Mouse (Mus musculus) ovary, postnatal 14 days (tissue): ENCODE data around the gene Anp32a.

Experiments
- DNase-seq: peaks from one replicate; pipeline ENCODE4 v3.0.0; 2022; ENCODE audit warnings: low spot score

The Anp32a gene

GRCm38 (mm10) chr9:62341123-62341486 is at the start of gene Anp32a:
Gene Anp32a (plus strand): TSS chr9:62341293.
- DNase-seq: peak; percentile 99

DNA sequence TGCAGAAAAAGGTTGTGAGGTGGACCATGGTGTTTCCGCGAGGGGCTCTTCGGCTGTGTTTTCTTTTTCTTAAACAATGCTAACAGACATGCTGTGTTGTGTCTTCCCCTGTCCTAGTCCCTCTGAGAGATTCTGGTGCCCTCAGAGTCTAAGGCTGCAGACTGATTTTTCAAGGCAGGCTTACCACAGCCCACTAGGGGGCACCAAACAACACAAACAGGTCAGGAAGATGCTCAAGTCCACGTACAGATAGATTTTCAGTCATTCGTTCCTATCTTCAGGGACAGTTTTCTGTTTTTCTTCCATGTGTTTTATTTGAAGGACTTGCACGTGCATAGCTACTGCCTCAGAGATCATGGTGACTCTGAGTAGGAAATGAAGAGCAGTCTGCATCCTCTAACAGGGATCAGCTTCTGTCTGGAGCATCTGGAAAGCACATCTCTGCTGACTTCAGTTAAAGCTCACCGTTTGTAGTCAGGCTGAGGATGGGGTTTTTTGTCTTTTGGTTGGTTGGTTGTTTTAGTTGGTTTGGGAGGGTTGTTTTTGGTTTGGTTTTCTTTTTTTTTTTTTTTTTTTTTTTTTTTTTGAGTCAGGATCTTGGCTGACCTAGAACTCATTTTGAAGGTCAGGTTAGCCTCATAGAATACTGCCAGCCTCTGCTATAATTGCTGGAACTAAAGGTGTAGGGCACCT is 45.9 kb upstream of the Anp32a start:
- peak; percentile 74 for DNase-seq

DNA sequence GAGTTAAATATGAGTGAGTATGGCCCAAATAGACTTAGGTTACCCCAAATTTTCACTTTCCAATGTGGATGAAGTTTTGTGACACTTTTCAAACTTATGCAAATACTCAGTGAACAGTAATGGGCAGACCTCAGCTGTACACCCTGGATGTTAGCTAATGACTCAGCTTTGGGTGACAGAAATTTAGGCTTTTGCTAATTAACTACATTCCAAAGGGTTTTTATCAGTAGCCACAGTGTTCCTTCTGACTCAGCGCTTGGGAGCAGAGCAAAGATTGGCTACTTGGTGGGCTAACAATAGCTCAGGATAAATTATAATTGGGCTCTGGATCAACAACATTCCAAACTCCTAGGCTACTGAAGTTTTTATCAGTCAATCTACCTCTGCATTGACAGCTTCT is 44.2 kb upstream of the Anp32a start:
- DNase-seq: no peak

DNA sequence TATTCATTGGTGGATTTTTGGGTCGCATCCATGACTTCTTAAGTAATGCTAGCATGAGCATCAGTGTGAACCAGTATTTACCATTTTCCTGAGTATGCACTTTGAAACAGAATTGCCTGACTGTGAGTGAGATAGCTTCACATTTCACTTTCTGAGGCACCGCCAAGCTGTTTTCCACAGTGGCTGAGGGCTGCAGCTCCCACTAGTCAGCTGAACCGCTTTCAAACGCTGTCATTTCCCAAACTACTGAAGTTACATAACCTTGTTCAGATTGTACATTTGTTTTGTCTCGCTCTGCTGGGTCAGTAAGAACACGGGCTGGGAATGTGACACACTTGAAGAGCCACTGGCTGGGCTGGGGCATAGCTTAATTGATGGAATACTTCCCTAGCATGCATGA is 25.5 kb upstream of the Anp32a start:
- DNase-seq: no peak

- no peak for DNase-seq
Observed at GRCm38 (mm10) chr9:62318729-62319128, 22.4 kb upstream of the Anp32a start.

DNA sequence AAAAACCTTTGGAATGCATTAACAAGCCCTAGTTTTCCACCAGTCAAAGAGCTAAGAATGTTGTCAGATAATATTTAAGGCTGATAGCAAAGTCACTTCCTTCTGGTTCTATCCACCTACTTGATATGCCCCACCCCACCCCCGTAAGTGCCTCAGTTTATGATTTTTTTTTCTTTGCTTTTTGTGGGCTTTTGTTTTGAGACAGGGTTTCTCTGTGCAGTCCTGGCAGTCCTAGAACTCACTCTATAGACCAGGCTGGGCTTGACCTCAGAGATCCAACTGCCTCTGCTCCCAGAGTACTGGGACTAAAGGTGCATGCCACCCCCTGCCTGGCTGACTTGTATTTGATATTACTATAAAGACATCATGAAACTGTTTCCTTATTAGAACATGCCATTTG is 17.3 kb upstream of the Anp32a start:
- DNase-seq: no peak

DNA sequence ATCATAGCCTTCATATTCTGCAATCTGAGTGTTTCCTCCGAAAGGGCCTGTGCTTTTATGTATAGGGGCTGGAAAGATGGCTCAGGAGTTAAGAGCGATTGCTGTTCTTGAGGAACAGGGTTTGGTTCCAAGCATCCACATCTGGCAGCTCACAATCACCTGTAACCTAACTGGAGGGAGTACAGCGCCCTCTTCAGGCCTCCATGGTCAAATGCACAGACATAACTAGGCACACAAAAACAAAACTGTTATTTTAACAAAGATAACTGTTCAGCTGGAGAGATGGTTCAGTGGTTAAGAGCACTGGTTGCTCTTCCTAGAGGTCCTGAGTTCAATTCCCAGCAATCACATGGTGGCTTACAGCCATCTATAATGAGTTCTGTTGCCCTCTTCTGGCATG is 15.1 kb upstream of the Anp32a start:
- no peak for DNase-seq

DNA sequence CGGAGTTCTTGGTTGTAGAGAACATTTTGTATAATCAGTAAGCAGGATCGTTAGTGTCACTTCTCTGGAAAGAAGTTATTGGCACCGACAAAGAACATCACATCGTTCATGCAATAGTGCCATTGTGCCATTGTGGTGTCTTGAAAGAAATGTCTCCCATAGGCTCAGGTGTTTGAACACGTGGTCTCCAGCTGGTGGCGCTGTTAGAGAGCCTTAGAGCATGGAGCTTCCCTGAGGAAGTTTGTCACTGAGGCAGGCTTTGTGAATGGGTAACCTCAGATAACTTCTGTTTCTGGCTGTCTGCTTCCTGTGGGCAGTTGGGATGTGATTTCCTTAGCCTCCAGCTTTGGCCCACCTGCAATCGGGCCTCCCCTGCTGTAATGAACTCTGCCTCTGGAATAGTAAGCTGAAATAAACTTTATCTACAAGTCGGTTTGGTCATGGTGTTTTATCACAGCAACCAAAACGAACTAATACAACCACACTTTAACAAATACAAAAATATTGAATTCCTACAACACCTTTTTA is 6.7 kb upstream of the Anp32a start:
- no peak for DNase-seq

DNA sequence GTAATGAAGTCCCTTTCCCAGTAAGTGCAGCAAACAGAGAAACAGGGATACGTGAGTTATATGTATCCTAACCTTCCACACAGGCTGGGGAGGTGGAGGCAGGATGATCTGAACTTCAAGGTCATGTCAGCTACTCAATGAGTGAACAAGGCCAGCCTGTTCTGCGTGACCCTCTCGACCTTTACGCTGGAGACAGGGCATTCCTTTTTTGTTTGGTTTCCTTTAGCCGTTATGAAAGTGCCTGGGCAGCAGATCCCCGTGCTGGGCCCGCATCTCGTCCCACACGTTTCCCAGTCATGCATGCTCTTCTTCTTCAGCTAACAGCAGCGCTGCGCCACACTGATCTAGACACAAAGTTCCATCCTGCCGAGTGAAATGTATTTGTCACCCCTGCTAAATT is 5.7 kb upstream of the Anp32a start:
- no peak for DNase-seq

- no peak for DNase-seq
Observed at GRCm38 (mm10) chr9:62337924-62338635, 3.0 kb upstream of the Anp32a start.

DNA sequence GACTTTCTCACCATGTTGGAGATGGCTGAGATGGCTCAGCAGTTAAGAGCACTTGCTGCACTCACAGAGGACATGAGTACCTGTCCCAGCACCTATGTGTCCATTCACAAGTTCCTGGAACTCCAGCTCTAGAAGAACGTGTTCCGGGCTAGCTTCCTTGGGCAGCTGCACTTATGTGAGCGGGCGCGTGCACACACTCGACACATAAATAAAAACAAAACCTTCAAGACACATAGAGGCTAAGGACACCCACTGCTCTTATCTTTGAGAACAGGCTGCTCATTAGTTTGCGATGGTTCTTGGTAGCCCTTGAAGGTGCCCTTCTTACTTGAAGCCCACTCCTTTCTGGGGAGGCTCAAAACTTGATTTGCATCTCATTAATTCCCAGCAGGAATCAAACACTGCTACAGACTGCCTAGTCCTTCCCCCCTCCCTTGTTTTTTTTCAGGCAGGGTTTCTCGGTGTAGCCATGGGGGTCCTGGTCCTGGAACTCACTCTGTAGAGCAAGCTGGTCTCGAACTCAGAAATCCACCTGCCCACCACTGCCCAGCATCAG is 2.4 kb upstream of the Anp32a start:
- no peak for DNase-seq

DNA sequence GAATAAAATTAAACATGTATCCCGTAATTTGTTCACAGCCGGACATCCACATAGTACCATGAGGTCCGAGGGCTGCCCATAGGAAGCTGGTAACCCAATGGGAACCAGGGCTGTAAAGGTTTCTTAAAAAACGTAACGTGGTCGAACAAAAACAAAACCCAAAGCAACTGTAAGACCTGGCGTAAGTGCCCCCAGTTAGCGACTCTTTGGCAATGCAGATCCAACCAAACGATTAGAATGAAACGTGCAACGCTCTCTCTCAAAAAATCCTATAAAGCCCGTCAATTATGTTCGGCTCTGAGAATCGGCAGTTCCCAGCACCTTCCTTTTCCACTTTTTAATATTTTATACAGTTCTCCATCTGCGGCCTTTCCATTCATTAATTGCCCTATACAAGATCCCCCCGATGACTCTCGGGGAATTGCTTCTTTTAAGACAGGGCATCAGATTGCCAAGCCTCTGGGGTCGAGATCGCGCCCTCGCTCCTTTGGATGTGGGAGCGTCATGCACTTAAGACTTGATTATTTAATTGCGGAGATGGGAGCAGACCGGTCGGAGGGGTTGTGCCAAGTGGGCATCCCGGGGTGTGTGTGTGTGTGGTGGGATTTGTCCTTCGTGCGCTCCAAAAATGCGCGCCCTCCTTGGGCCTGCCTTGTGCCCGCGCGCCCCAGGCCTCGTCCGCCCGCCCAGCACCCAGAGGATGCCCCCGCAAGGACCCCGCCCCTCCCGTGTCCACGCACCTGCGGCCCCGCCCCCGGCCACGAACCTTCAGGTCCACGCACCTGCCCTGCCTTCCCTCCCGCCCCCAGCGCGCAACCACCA is 581 bp upstream of the Anp32a start:
- DNase-seq: no peak

DNA sequence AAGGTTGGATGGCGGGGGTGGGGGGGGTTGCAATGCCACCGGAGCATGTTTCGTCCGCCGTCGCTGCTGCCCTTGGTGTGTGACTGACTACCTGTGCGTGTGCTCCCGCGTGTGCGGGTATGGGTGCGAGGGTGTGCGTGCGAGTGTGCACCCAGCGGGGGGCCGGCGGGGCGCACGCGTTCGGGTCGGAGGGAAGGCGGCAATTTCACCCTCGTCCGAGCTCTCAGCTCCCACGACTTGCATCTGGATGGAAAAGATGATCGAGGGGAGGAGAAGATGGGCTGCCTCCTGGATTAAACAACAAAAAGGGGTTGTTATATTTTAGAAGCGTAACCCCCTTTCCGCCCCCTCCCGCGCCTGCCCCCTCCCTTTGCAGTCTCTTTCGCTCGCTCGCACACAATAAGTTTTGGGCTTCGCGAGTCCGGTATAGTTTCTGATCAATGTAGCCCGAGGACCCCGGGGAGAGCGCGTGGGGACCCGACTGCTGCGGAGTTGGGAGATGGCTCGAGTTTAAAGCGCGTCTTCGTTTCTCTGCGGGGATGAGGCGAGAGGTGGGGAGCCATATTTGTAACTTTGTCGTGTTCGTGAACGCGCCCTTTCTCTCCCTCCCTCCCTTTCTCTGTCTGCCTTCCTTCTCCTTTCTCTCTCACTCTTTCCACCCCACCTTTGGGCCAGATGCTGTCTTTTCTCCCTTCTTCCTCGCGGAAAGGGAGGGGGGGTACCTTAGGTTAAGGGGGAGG is 778 bp downstream of the Anp32a start:
- DNase-seq: no peak

GRCm38 (mm10) chr9:62342441-62343191 is 1.5 kb downstream of the Anp32a start:
- peak; percentile 48 for DNase-seq

GRCm38 (mm10) chr9:62343192-62343903 is 2.3 kb downstream of the Anp32a start:
- peak; percentile 72 for DNase-seq

- peak; percentile 64 for DNase-seq
Observed at GRCm38 (mm10) chr9:62343904-62344491, 2.9 kb downstream of the Anp32a start.

DNA sequence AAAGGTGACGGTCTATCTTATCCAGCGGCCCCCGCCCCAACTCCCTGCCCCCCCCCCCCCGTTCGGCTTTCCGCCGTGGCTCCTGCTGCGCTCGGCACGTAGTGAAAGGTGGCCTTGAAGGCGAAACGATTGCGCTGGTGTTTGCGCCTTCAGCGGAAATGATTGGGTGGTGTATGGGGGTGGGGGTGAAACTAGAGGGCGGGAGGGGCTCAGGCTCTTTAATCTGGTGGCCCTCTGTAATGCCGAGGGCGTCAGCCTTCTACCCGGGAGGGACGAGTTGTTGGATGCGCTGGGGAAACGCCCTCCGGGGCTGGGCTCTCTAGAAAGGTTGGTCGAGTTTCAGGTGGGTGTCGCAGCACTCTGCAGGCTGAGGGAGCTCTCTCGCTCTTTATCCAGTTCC is 3.5 kb downstream of the Anp32a start:
- DNase-seq: peak; percentile 50

DNA sequence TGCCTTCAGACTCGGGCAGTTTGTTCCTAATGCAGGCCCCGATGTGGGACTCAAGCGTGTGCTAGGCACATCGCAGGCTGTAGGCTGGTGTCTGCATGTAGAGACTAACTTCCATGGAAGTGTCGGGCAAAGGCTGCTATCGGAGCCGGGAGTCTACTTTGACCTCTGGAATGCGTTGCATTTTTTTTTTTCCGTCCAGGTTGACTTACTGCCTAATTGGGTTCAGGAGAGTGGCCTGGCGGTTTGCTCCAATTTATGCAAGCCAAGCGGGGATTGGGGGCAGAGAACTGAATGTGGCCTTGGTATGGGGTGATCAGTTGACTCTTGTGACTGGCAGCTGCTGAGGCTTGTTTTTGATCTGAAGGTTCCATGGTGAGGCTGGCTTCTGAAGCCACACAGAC is 4.0 kb downstream of the Anp32a start:
- no peak for DNase-seq

DNA sequence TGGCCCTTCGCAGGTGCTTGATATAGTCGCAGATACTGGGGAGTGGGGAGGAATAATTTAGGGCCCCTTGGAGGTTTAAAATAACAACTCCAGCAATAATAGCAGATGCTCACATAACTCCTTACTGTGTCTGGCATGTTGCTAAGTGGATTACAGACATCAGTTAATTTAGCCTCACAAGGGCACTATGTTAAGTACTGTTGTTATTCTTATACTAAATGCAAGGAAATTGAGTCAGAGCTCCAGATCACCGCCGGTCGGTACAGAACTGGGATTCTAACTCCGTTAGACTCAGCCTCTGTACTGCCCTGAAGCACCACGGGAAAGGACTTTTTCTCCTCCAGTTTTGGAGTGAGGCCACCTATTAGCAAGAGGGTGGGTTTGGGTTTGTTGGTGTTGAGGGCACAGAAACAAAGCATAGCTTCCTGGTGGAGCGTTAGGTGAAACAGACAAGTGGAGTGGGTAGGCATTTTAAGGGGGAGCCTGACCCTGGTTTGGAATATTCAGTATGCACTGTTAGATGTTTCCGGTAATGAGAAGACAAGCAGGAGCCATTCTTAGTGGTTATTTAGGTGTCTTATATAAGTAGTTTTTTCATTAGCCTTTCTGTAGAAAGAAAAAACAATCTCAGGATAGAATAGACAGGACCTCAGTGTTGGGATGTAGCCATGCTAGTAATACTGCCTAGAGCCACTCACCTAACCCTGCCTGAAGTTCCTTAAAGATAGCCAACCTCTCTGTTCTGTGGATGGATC is 4.7 kb downstream of the Anp32a start:
- DNase-seq: no peak
